Mouse (Mus musculus) liver, embryonic 18 days (tissue): ENCODE data around the gene Nfatc2ip. TPM values are rescaled to one million over a fixed set of nuclear protein-coding genes. Genes with fewer than 3 reads are reported as not detected.

ENCODE experiments used
- polyA plus RNA-seq: library from polyadenylated mRNA; depleted of rRNA; stranded (reverse); fragments of >200 nt; gene quantifications from 2 replicates; pipeline ENCODE4 v1.2.3, GENCODE M21; 2012; rRNA removed

Nfatc2ip gene
- polyA plus RNA-seq: 4.7 and 5.4 TPM in 2 replicates

GRCm38 (mm10) chr7:126396298-126397119, at the start of gene Nfatc2ip:
Gene Nfatc2ip (minus strand): TSS chr7:126396737.

GRCm38 (mm10) chr7:126428631-126429502, 32.3 kb upstream of the Nfatc2ip start, which contains the start of gene Rabep2:
Gene Rabep2 (plus strand): TSS chr7:126428759.

GRCm38 (mm10) chr7:126414725-126415124, 18.2 kb upstream of the Nfatc2ip start, which contains the start of gene Cd19:
Gene Cd19 (minus strand): TSS chr7:126414889.

GRCm38 (mm10) chr7:126377278-126378158, 19.0 kb downstream of the Nfatc2ip start, which contains the start of gene Spns1:
Gene Spns1 (minus strand): TSS chr7:126377450.

GRCm38 (mm10) chr7:126369393-126369792, 27.1 kb downstream of the Nfatc2ip start, which contains the start of gene Lat:
Gene Lat (minus strand): TSS chr7:126369570.

Other genes with a start within 250 kb of the Nfatc2ip start
- 37.3 and 43.9 TPM in 2 replicates for gene Xpo6, start 196.2 kb downstream of the Nfatc2ip start, polyA plus RNA-seq
- 4.3 and 4.4 TPM in 2 replicates for gene Sbk1, start 124.1 kb downstream of the Nfatc2ip start, polyA plus RNA-seq
- gene Lat, start 27.2 kb downstream of the Nfatc2ip start, polyA plus RNA-seq: 7.4 and 7.7 TPM in 2 replicates
- gene Spns1, start 19.3 kb downstream of the Nfatc2ip start, polyA plus RNA-seq: 28.2 and 28.3 TPM in 2 replicates
- 6.5 and 8.9 TPM in 2 replicates for gene Cd19, start 18.2 kb upstream of the Nfatc2ip start, polyA plus RNA-seq
- 6.4 and 6.5 TPM in 2 replicates for gene Rabep2, start 32.0 kb upstream of the Nfatc2ip start, polyA plus RNA-seq
- 0.16 and 0.67 TPM in 2 replicates for gene Atp2a1, start 66.4 kb upstream of the Nfatc2ip start, polyA plus RNA-seq
- 17.2 and 21.4 TPM in 2 replicates for gene Sh2b1, start 78.7 kb upstream of the Nfatc2ip start, polyA plus RNA-seq
- 66.4 and 78.6 TPM in 2 replicates for gene Tufm, start 90.6 kb upstream of the Nfatc2ip start, polyA plus RNA-seq
- 25.1 and 32.3 TPM in 2 replicates for gene Atxn2l, start 106.7 kb upstream of the Nfatc2ip start, polyA plus RNA-seq
- gene Eif3c, start 169.7 kb upstream of the Nfatc2ip start, polyA plus RNA-seq: 49.9 and 50.0 TPM in 2 replicates
- gene Apobr, start 188.2 kb upstream of the Nfatc2ip start, polyA plus RNA-seq: 4.2 and 5.8 TPM in 2 replicates
- 17.9 and 19.2 TPM in 2 replicates for gene Cln3, start 189.1 kb upstream of the Nfatc2ip start, polyA plus RNA-seq
- 0.17 and 0.31 TPM in 2 replicates for gene Il27, start 198.2 kb upstream of the Nfatc2ip start, polyA plus RNA-seq
- gene Nupr1, start 234.1 kb upstream of the Nfatc2ip start, polyA plus RNA-seq: 10.2 and 11.1 TPM in 2 replicates